Mouse (Mus musculus) urinary bladder, postnatal 36 days (tissue): Measurements from ENCODE around the gene Myb.

Experiments
- DNase-seq, 2 experiments: peaks; one replicate each; pipeline ENCODE4 v3.0.0; 2022; ENCODE audit warnings: low spot score in 2 of 2, mixed read lengths in 1 of 2

The Myb gene

DNA sequence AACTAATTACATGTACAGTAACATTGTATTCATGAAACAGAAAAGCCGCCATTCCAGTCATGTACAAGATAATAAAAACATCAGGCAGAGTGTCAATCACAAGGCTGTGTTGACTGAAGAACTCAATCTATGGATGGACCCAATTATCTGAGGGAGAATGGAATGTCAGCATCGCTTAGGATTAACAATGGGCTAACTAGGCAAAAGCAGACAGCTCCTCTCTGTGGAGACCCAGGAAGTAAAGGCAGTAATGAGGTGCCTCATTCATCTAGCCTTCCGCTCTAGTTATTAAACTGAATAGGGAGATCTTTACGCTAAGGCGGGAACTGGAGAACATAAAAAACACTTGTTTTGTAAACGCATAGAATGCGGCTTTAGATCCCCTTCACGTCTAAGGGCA is 78.3 kb downstream of the Myb start:
- DNase-seq, result no peak

DNA sequence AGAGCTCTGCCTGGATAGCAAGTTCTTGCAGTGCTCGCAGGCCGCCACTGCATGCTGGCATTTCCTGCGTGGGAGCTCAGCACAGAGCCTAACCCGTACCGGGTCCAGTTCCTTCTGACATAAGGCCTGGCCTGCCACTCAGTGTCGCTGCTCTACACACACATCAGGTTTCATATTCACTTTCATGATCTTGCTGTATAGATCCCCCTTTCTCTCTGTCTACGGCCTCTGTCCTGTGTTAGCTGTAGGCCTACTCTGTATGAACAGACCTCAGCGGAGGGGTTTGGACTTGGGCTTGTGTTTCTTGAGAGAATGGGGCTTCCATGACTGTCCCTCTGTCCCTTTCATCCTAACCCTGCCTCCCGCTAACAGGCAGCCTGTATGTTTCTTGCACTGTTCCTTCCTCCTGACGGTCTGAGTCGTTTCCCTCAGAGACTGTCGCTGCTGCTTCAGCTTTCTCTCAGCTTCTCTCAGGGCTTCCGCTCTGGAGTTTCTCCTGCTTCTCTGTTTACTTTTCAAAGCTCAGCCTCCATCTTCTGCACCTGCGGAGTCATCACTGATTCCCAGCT is 83.5 kb downstream of the Myb start:
- DNase-seq, result no peak

DNA sequence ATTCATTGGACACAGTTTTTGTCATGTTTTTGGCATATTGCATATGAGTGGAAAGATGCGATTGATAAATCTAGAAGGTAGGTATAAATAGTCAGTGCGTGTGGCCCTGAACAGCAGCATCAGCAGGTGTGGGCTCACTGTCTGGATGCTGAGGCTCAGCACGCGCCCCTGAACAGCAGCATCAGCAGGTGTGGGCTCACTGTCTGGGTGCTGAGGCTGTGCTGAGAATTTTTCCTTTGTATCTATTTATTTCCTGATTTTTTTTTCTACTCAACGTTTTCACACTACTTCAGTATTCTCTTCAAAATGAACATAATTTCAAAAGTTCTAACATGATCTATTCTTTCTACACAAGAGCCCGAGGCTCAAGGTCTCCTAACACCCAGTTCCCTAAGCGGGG is 84.1 kb downstream of the Myb start:
- no peak for DNase-seq

DNA sequence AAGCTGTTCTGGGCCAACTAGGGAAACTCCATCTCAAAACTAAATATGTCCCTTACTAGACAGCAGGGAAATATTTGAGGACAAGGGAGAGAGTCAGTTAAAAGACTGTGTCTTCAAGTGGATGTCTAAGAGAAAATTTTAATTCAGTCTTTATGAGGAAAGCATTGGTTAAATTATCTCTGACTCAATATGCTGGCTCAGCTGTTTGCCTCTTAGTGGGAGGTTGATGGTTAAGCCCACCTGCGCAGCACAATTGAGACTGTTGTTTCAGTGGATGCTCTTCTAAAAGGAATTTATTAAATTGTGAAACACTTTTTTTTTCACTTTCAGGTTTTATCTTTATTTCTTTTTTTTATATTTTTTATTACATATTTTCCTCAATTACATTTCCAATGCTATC is 84.6 kb downstream of the Myb start:
- DNase-seq, result no peak
